Mouse (Mus musculus) small intestine, adult 2 months (tissue): ENCODE measurements around the gene Atp6v0a1.

Experiments
- CTCF ChIP-seq: fragments of 200-500 bp; IDR thresholded peaks from 2 replicates; pipeline ENCODE4 v1.5.1; 2012; ENCODE audit warnings: low read depth, mild to moderate bottlenecking, control low read depth, inconsistent platforms, low read length, moderate library complexity, mixed read lengths; ENCODE audit not compliant: insufficient replicate concordance, insufficient read length; ENCODE audit errors: extremely low read depth
- POLR2A ChIP-seq: fragments of 200-500 bp; IDR thresholded peaks from 2 replicates; pipeline ENCODE4 v1.6.1; 2012; ENCODE audit warnings: low read depth, mild to moderate bottlenecking, control low read depth, inconsistent platforms, low read length, moderate library complexity

GRCm38 (mm10) chr11:100993437-100993836 is 15.8 kb upstream of the Atp6v0a1 start:
- no peak for TF ChIP-seq POLR2A
- no peak for TF ChIP-seq CTCF
